Mouse (Mus musculus) neural tube, embryonic 10.5 days (tissue): ENCODE measurements at regions not wholly inside any gene's neighbourhood (a gene's known extent, or its start where the extent isn't known, plus 50 kb on each side); places are given as distances from the start of the nearest gene placed in this dataset.

Experiments
- DNase-seq: peaks from one replicate; pipeline ENCODE4 v3.0.0-alpha.2; 2017; ENCODE audit warnings: low spot score; ENCODE audit errors: extremely low spot score

DNA sequence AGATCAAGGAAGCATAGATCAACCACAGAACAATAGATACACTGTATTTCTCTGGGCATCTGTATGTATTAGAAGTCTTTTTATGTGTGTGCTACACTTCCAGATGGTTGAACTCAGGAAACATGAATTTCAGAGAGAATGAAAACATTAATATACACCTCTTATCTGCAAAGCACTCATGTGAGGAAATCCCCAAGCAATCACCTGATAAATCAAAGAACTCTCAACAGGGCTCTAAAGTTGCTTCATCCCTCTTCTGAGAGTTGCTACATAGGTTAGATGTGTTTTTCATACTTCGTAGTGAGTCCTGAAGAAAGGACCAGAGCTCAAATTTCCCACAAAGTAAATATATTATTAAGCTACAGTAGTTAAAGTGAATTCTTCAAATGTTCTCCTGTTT is 263.1 kb upstream of the Tbl1xr1 start:
- no peak for DNase-seq

DNA sequence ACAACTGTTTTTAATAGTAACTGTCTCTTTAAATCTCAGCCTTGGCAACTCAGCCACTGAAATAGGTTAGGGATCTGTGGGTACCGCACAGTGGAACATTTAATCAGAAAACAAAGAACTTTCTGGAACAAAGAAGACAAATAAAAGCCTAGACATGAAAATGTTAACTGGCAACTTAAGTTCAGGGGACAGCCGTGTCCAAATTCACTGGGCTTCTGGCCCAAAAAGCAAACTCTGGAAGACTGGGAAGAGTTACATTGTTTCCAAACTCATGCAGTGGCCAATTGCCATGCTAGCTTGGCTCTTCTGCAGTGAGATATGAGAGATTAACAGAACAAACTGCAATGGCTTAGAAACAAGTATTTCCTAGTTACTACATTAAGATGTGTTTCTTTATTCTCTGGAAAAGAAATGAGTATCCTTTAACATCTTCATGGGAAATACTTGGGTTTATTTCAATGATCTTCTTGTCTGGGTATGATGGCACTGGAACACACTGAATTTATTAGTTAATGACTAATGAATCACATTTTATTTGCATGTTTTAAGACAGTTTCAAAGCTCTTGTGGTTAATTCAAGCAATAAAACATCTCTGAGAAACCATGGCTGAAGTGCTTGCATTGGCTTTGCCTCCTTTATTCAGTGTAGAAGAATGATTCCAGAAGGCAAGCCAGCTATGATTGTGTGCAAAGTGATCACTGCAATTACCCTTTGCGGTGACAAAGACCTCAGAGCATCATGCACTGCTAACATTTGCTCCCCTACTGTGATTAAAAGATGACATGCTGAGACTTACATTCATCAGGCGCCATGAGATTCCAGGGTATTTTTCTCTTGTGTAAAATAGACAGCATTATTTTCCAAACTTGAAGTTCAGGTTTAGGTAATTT is 259.2 kb upstream of the Tbl1xr1 start:
- no peak for DNase-seq

GRCm38 (mm10) chr3:21819030-21819429 is 257.4 kb upstream of the Tbl1xr1 start:
- DNase-seq = no peak

DNA sequence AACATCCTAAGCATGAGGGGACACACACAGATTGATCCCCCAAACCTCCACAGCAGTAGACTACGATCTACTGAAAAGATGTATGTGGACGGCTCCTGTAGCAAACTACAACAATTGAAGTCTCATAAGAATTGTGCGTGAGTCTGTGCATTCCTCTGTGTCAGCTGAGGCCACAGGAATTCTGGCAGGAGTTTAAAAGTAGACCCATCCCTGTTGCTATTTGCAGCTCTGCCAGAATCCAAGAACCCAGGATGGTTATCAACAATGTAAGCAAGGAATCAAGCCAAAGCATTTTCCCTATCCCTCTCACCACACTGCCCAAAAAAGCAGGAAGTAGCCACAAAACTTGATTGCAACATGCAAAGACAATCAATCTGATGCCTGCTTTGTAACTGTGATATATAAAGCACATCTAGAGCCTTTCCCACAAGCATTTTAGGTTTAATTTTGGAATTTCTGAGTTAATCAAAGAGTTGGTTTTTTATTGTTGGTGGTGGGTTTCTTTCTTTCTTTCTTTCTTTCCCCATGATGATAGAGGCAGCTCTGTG is 256.3 kb upstream of the Tbl1xr1 start:
- DNase-seq = no peak

- DNase-seq = no peak
Observed at GRCm38 (mm10) chr3:21822675-21823074, 253.8 kb upstream of the Tbl1xr1 start.

DNA sequence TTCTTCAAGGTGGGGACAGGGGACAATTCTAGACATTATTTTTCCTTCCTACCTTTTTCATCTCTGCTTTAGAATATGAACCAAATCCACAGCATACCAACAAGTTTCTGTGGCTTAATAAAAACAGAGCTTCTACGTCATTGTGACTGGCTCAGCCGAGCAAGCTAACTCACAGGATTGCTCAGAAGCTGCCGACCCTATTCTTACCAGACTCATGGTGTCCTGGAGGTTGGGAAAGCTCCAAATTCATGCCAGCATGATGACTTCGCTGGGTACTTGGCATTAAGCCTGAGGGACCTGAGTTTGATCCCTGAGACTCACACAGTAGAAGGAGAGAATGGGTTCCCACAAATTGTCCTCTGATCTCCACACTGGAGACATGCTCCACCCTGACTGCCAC is 253.1 kb upstream of the Tbl1xr1 start:
- DNase-seq = no peak

- no peak for DNase-seq
Observed at GRCm38 (mm10) chr3:21824101-21824880, 252.2 kb upstream of the Tbl1xr1 start.

GRCm38 (mm10) chr3:21824913-21825610 is 251.4 kb upstream of the Tbl1xr1 start:
- no peak for DNase-seq

DNA sequence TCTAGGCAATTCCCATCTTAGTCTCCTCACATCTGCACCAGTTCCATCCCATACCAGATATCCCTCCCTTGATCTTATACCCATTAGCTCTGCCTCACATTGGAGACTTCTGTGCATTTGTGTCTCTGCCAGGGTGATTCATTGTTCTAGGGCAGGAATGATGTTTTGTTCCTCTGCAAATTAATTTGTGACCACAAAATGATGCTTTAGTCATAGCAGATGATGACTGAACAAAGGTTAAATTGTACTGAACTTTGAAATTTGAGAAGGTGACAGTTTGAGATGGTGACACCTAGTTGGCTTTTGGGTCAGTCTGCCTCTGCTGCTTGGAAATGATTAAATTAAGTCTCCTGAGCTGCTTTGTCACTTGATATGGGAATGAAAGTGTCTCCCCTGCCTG is 248.8 kb upstream of the Tbl1xr1 start:
- no peak for DNase-seq

DNA sequence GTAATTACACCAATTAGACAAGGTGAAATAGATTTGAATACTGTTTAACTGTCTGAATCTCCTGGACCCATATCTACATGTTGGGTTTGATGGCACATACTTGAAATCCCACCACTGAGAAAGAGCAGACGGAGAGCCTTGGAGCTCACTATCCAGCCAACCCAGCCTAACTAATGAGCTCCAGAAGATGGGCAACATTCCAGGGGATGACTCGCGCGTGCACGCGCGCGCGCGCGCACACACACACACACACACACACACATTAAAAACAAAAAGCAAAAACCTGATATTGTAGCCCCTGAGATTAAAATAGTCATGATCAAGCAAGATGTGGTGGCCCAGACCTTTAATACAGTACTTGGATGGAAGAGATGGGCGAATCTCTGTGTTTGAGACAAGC is 243.3 kb upstream of the Tbl1xr1 start:
- DNase-seq = no peak

DNA sequence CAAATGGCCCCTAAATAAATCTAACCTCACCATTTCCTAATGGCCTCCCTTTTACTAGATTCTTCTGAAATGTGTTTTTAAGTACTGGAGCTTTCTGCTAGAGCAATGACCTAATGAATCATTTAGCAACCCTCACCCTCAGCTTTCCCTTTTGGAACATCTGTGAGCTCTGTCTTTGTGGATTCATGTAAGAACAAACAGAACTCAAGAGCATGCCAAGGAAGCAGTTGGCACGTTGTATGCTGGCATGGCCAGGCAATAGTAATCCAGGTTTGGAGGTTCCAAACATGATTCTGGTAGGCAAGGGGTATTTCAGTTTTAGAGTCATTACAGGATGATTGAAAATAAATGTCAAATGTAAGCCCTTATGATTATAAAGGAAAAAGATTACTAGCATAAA is 240.9 kb upstream of the Tbl1xr1 start:
- no peak for DNase-seq

DNA sequence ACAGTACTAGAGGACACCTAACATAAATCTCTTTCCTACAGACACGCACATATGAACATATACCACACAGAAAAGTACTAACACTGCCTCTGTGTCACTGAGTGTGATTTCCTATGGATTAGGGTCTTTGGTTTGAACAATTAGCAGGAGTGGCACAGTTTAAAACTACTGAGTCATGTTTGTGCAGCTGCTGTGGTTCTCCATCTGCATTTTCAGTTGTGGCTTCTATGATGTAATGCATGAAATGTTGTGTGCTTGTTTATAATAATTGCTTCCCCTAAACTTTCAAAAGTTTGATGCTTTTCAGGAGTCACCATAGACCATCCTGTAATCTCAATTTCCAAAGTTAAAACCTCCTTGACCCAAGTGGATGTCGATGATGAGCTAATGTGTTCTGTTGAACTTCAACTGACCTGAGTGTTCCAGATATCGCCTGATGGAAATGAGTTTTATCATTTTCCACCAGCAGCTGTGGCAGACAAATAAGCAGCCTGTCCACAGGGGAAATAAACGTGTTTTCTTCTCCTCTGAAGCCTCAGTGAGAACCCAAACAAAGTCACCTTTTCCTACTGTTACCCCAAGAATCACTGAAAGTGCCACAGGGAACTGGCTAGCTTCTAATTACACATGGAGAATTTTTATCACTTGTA is 239.0 kb upstream of the Tbl1xr1 start:
- no peak for DNase-seq

DNA sequence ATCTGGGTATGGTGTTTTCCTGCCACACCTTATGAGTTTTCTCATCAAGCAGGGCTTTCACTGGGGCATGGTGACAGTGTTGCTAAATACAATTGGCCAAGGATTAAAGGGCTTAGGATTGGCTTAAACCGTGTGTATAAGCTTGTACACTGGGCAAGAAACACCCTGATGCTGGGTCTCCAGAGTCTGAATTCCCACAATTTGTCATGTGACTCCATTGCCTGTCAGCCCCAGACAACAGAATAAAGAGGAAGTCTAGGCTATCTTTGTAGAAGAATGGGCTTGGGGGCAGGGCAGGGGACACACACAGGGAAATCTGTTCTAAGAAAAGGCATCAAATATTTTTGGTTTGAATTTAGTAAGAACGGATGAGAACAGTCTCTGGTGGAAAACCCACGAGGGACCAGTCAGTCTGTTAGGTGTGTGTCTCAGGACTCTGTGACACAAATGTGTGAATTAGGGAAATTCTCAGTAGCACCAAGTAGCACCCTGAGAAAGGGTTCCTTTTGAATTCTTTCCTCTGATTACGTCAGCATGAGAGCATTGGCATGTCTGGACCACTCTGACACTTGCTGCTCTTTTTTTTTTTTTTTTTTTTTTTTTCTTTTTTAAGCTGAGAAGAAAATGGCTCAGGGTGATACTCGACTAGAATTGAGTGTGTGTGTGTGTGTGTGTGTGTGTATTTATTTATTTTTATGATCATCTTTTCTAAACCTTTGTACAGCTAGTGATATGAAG is 235.5 kb upstream of the Tbl1xr1 start:
- DNase-seq = no peak

- DNase-seq = no peak
Observed at GRCm38 (mm10) chr3:21841506-21841905, 234.9 kb upstream of the Tbl1xr1 start.

GRCm38 (mm10) chr3:21842545-21843291 is 233.7 kb upstream of the Tbl1xr1 start:
- DNase-seq = no peak

- no peak for DNase-seq
Observed at GRCm38 (mm10) chr3:21843292-21843852, 233.1 kb upstream of the Tbl1xr1 start.

DNA sequence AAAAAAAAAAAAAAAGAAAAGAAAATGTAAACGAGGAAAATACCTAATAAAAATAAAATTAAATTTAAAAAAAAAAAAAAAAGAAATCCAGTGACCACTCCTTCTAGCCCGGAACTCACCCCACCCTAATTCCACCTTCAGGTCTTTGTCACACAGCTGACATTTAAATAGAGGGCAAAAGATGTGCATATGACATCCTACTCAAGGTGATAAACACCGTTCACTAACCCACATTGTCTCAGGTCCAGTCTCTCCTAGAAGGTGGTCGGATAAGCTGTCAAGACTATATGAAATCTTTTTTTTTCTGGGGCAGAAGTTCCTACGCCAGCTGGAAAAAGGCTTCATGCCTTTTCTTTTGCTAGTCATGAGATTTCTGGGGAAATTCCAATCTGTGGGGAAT is 226.6 kb upstream of the Tbl1xr1 start:
- no peak for DNase-seq

- no peak for DNase-seq
Observed at GRCm38 (mm10) chr3:21850977-21851376, 225.5 kb upstream of the Tbl1xr1 start.

GRCm38 (mm10) chr3:21854340-21854739 is 222.1 kb upstream of the Tbl1xr1 start:
- no peak for DNase-seq
